Mouse (Mus musculus): ENCODE data around the gene Phkg2. TPM values are rescaled to one million over a fixed set of nuclear protein-coding genes. Genes with fewer than 3 reads are reported as not detected.

Phkg2 gene
- polyA plus RNA-seq, 1 experiment from 2014 or later, result 36.9 TPM

- Histone ChIP-seq H3K9ac (ENCODE audit: low read length) (no peak overlapping the region), H3K9me3 (ENCODE audit: control insufficient read depth, low read length) (no peaks in the 10 kb centered on the region), H3K27ac (ENCODE audit: low read length) (no peak overlapping the region), H3K4me3 (ENCODE audit: low read length) (no peak overlapping the region), H3K4me1 (replicated peaks; ENCODE audit: control insufficient read depth, insufficient read depth, low read length) (no peaks in the 10 kb centered on the region), H3K27me3 (ENCODE audit: control insufficient read depth, insufficient read depth, low read depth, low read length) (no peaks in the 10 kb centered on the region), H3K36me3 (ENCODE audit: control insufficient read depth, insufficient read depth, low read length) (no peaks in the 10 kb centered on the region), H3K4me2 (ENCODE audit: low read depth, low read length) (no peak overlapping the region)
- ATAC-seq (ENCODE audit: low read depth), result no peak
- 75% methylated on average over 5 of the region's 5 CpGs for WGBS
Observed at GRCm38 (mm10) chr7:127628646-127629045, 55.5 kb downstream of the Phkg2 start.

GRCm38 (mm10) chr7:127631416-127631815 lies 58.3 kb downstream of the Phkg2 start:
- Histone ChIP-seq H3K36me3 (ENCODE audit: control insufficient read depth, insufficient read depth, low read length) (no peaks in the 10 kb centered on the region), H3K4me2 (ENCODE audit: low read depth, low read length) (no peak overlapping the region), H3K4me3 (ENCODE audit: low read length) (no peak overlapping the region), H3K4me1 (replicated peaks; ENCODE audit: control insufficient read depth, insufficient read depth, low read length) (no peaks in the 10 kb centered on the region), H3K27ac (ENCODE audit: low read length) (no peak overlapping the region), H3K9me3 (ENCODE audit: control insufficient read depth, low read length) (no peaks in the 10 kb centered on the region), H3K9ac (ENCODE audit: low read length) (no peak overlapping the region), H3K27me3 (ENCODE audit: control insufficient read depth, insufficient read depth, low read depth, low read length) (no peaks in the 10 kb centered on the region)
- 76% methylated on average over 4 of the region's 4 CpGs for WGBS
- ATAC-seq (ENCODE audit: low read depth), result no peak

Other genes starting within 250 kb of the Phkg2 start
- gene Zfp768, start 227.8 kb upstream of the Phkg2 start, polyA plus RNA-seq (2015; fragmentation: Nextera tagmentation; extraction: Ambion mirVana), result 15.1 and 17.6 TPM in 2 replicates
- gene Zfp747, start 197.3 kb upstream of the Phkg2 start, polyA plus RNA-seq (2015; fragmentation: Nextera tagmentation; extraction: Ambion mirVana), result 8.4 and 9.9 TPM in 2 replicates
- 7.3 and 8.0 TPM in 2 replicates for gene 9130019O22Rik, start 186.2 kb upstream of the Phkg2 start, polyA plus RNA-seq (2015; fragmentation: Nextera tagmentation; extraction: Ambion mirVana)
- gene E430018J23Rik, start 179.7 kb upstream of the Phkg2 start, polyA plus RNA-seq (2015; fragmentation: Nextera tagmentation; extraction: Ambion mirVana), result 5.7 and 6.6 TPM in 2 replicates
- 9.1 and 9.3 TPM in 2 replicates for gene Zfp764, start 166.5 kb upstream of the Phkg2 start, polyA plus RNA-seq (2015; fragmentation: Nextera tagmentation; extraction: Ambion mirVana)
- 24.9 and 25.3 TPM in 2 replicates for gene Zfp688, start 151.3 kb upstream of the Phkg2 start, polyA plus RNA-seq (2015; fragmentation: Nextera tagmentation; extraction: Ambion mirVana)
- 6.4 and 6.7 TPM in 2 replicates for gene Zfp689, start 124.2 kb upstream of the Phkg2 start, polyA plus RNA-seq (2015; fragmentation: Nextera tagmentation; extraction: Ambion mirVana)
- 38.6 and 43.3 TPM in 2 replicates for gene Prr14, start 113.7 kb upstream of the Phkg2 start, polyA plus RNA-seq (2015; fragmentation: Nextera tagmentation; extraction: Ambion mirVana)
- gene Fbrs, start 94.1 kb upstream of the Phkg2 start, polyA plus RNA-seq (2015; fragmentation: Nextera tagmentation; extraction: Ambion mirVana), result 9.9 and 11.1 TPM in 2 replicates
- 33.7 and 37.9 TPM in 2 replicates for gene Srcap, start 61.4 kb upstream of the Phkg2 start, polyA plus RNA-seq (2015; fragmentation: Nextera tagmentation; extraction: Ambion mirVana)
- 14.6 and 15.2 TPM in 2 replicates for gene Gm42715, start 53.8 kb upstream of the Phkg2 start, polyA plus RNA-seq (2015; fragmentation: Nextera tagmentation; extraction: Ambion mirVana)
- gene Tmem265, start 11.9 kb upstream of the Phkg2 start, polyA plus RNA-seq (2015; fragmentation: Nextera tagmentation; extraction: Ambion mirVana), result 8.4 and 8.7 TPM in 2 replicates
- 23.6 and 23.7 TPM in 2 replicates for gene Ccdc189, start 15.3 kb downstream of the Phkg2 start, polyA plus RNA-seq (2015; fragmentation: Nextera tagmentation; extraction: Ambion mirVana)
- gene Rnf40, start 15.4 kb downstream of the Phkg2 start, polyA plus RNA-seq (2015; fragmentation: Nextera tagmentation; extraction: Ambion mirVana), result 47.6 and 51.1 TPM in 2 replicates
- gene Zfp629, start 42.5 kb downstream of the Phkg2 start, polyA plus RNA-seq (2015; fragmentation: Nextera tagmentation; extraction: Ambion mirVana), result 12.5 and 12.6 TPM in 2 replicates
- 40.5 and 46.1 TPM in 2 replicates for gene Bcl7c, start 135.6 kb downstream of the Phkg2 start, polyA plus RNA-seq (2015; fragmentation: Nextera tagmentation; extraction: Ambion mirVana)
- 11.4 and 11.8 TPM in 2 replicates for gene Ctf1, start 139.4 kb downstream of the Phkg2 start, polyA plus RNA-seq (2015; fragmentation: Nextera tagmentation; extraction: Ambion mirVana)
- gene Ctf2, start 158.8 kb downstream of the Phkg2 start, polyA plus RNA-seq (2015; fragmentation: Nextera tagmentation; extraction: Ambion mirVana), result 0.23 and 0.24 TPM in 2 replicates
- gene Fbxl19, start 171.2 kb downstream of the Phkg2 start, polyA plus RNA-seq (2015; fragmentation: Nextera tagmentation; extraction: Ambion mirVana), result 3.1 and 3.8 TPM in 2 replicates
- gene Orai3, start 196.5 kb downstream of the Phkg2 start, polyA plus RNA-seq (2015; fragmentation: Nextera tagmentation; extraction: Ambion mirVana), result 29.1 and 32.7 TPM in 2 replicates
- 13.8 and 18.1 TPM in 2 replicates for gene Setd1a, start 203.3 kb downstream of the Phkg2 start, polyA plus RNA-seq (2015; fragmentation: Nextera tagmentation; extraction: Ambion mirVana)
- gene Gm49388, start 212.3 kb downstream of the Phkg2 start, polyA plus RNA-seq (2015; fragmentation: Nextera tagmentation; extraction: Ambion mirVana), result not detected in 2 replicates
- 27.5 and 32.1 TPM in 2 replicates for gene Hsd3b7, start 227.3 kb downstream of the Phkg2 start, polyA plus RNA-seq (2015; fragmentation: Nextera tagmentation; extraction: Ambion mirVana)

All from lung, embryonic 16.5 days (tissue).